Mouse (Mus musculus) neural tube, embryonic 10.5 days (tissue): ENCODE measurements at regions not wholly inside any gene's neighbourhood (a gene's known extent, or its start where the extent isn't known, plus 50 kb on each side); places are given as distances from the start of the nearest gene placed in this dataset.

Experiments
- DNase-seq: peaks from one replicate; pipeline ENCODE4 v3.0.0-alpha.2; 2017; ENCODE audit warnings: low spot score; ENCODE audit errors: extremely low spot score

DNA sequence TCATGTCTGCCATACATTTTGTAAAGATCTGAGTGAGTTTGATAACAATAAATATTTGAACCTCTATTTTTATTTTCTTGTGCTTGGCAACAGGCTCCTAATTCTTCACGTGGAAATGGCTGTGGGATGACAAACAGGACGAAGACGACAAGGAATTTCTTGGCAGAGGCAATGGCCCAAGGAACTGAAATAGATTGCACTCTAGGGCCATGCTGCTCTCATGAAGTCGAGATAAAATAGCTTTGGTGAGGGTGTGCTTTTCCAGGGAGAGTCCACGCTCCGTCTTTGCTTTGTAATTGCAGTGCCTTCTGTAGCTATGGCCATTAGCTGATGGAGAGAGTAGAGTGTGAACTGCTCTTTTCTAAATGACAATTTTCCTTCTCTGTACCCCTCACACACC, 50.9 kb upstream of the 1810046K07Rik start:
- DNase-seq = no peak

DNA sequence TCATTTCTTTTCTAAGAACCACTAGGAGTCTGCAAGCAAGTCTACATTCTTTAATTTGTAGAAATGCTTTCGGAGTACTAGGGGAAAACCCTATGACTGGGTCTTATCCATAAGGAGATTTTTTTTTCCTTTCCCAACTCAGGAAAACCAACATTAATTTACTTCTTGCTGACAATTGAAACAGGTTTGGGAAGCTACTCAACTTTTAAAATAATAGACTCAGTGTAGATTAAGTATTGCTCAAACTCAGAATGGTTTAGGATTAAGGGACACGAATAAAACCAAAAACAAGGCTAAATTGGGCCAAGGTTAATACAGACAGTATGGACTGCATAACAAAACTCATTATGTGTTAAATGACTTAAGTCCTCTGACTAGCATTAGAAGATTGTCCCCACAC, 65.2 kb upstream of the 1810046K07Rik start:
- no peak for DNase-seq

DNA sequence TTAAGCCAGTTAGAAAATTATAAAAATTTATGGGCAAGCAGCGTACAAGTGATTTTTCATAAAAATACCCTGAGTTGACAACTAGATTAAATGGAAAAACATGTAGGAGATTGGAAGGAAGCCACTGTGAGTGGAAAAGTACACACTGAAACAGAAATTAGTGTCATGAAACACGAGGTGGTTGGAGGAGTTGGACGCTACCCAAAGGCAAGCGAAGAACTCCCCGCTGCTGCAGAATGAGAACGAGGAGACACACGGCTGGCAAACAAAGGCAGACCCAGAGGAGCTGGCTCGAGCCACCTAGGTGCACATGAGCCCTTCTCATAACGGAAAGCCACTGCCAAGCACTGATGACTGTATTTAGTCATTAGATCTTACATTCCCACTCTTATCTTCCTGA, 65.7 kb upstream of the 1810046K07Rik start:
- DNase-seq = no peak

DNA sequence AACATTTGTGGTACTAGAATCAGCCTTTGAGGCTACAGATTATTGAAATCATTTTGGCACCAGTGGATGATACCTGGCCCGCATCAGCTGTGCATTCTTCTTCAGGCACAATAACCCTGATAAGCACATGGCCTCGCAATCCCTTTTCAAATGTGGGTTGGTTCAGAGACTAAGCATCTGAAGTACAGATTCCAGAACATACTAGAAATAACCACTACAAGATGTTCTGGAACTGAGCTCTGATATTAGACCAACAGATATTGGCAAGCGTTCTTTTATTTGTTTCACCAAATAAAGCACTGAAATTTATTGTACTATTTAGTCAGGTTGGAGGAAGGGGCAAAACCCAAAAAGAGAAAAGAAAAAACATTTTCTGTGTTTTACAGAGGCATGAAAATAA, 68.1 kb upstream of the 1810046K07Rik start:
- no peak for DNase-seq

DNA sequence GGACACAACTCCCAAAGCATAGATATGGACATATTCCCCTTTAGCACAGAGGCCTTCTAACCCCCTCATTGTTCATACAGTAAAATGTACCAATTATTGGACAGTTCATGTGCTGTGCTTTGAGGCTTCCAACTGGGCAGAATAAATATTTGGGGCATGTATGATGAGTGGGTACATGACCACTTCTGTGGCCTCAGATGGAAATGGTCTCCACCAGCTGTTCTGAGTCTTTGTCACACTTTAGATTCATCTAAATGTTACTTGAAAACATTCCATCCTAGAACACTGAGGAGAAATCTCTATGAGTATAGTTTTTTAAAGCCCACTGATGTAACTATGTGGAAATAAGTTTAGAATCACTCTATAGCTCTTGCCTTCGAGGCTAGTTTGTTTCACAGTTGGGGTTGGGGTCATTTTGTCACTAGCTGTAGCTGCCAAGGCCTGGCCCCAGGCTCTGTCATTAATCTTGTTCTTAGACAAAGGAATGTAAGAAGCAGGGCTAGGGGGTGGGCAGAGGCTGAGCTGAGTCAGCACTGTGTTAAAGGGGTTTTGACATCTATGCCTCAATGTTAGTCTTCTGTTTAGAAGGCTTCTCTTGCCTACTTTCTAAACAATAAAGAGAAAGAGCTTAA, 69.0 kb upstream of the 1810046K07Rik start:
- no peak for DNase-seq

DNA sequence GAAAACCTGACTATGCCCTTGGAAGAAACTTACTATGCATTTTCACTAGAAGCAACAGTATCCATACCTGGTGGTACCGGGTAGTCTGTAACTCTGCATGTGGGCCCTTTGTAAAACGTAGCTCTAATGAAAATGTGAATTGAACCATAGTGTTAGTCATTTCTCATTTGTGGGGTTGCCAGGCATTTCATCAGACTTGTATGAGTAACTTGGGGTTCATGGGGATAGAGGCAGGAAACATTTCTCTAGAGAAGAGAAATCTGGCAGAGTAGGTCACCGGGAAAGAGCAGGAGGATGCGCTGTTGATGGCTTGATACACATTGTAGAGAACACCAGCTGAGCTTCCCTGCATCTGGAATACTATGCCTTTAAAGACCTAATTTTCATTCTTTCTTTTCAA, 70.2 kb upstream of the 1810046K07Rik start:
- DNase-seq = no peak

DNA sequence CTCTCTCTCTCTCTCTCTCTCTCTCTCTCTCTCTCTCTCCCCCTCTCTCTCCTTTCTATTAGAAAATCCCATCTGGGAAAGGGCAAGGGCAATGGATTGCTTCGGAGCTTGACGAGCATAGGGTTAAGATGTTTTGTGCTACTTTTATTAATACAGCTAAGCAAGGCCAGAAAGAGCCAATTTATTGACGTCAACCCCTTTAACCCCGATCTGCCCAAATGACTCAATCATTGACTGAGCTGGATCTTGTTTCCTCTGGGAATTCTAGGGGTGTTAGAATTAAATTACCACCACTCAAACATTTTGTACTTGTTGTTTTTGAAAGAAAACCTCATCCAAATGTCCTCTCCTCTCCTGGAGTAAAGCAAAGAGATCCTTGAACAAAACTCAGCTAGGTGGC, 70.6 kb upstream of the 1810046K07Rik start:
- DNase-seq = no peak

DNA sequence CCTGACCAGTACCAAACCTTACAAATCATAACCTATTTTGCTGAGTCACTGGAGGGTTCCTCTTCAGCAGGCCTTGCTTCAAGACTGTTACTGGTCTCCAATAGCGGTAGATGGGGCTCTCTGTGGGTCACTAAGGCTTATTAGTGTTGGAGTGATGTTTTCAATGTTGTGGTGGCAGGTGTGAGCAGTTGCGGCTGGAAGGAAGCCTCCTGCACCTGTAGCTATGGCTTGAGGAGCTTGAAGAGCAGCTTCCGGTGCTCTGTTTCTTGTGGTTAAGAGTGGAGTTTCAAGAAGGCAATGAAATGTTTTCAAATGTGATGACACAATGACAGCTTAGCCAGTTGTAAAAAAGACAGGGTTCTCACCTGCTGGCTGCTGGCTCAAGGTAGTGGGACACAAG, 73.1 kb upstream of the 1810046K07Rik start:
- DNase-seq = no peak

DNA sequence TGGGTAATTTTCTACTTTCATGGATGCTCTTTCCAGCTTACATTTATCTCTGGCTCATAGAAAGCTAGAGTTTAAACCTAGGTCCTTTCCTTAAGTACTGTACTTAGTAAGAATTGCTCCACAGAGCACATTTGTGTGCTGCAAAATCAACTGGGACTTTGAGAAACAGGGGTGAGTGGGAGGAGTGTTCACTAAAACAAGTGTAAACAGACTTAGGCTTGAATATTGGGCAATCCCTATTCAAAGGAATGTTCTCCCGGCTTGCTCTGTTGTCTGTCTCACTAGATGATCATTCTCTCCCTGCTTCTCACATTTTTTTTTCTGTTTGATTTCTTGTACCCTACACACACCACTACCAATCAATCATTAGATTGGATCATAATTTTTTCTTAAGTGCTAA, 79.3 kb upstream of the 1810046K07Rik start:
- no peak for DNase-seq

DNA sequence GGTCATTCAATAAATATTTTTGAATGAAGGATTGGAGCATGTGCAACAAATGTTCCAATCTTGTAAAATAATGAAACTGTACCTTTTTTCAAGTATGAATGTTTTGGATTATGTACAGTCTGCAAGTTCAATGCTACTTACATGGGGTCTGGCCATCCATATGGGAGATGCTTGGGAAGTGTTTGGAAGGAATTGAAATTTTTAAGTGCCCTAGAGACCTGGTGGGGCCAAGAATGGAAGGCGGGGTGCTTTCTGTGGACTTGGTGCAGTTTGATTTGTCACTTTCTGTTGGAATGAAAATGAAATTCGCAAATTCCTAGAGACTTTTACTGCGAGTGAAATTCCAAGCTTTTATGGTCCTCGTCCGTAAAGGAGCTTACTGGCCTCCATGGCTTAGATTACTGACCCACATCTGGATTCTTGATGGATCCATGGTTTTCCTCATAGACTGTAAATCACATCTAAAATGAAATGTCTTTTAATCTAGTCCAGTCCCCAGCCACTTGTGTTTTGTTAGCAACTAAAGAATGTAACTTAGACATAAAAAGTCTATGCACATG, 90.3 kb upstream of the 1810046K07Rik start:
- DNase-seq = no peak

DNA sequence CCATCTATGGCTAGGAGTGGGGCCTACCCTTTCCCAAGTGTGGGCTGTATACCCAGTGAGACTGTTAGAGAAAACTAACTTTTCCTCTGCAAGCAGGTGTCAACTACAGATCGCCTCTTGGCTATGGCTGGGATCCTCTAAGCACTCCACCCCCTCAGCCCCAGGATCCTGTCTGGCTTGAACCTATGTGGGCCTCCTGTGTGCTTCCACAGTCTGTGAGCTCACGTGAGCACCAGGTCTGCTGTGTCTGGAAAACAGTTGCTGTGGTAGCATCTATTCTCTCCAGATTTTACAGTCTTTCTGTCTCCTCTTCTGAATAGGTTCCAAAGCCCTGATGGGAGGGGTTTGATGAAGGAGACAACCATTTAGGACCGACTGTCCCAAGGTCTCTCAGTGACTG, 93.8 kb upstream of the 1810046K07Rik start:
- no peak for DNase-seq

DNA sequence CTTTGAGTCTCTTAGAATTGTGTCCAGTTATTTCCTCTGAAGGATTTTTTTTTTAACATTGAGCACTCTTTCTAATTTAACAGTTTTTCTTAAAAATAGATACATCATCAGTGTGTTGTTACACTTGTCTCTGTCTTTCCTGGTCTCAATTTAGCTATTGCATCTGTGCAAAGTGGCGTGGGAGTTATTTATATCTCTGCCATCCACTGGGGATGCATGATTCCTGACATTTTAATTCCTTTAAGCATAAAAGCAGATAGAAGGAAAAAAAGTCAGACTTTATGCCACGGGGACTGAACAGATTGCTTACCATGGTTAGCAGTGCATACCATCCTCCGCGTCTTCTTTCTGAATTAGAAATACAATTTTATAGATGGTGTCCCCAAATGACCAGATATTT, 94.6 kb upstream of the 1810046K07Rik start:
- DNase-seq = no peak

DNA sequence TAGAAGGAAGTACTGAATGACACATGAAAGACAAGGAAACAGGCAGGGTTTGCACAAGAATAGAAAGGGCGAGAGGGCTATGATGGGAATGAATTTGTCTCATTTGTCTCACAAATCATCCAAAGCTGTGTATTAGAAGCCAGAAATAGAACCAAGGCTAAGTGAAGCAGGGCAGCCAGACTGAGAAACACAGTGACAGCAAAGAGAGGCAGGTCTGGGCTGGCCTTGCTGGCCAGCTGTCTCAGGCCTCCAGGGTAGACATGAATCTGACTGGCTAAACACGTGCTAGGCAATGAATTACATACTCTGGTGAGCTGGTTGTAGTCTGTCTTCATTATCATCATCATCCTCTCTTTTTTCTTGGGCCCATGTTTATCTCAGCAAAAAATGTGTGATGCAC, 101.7 kb upstream of the 1810046K07Rik start:
- DNase-seq = no peak

DNA sequence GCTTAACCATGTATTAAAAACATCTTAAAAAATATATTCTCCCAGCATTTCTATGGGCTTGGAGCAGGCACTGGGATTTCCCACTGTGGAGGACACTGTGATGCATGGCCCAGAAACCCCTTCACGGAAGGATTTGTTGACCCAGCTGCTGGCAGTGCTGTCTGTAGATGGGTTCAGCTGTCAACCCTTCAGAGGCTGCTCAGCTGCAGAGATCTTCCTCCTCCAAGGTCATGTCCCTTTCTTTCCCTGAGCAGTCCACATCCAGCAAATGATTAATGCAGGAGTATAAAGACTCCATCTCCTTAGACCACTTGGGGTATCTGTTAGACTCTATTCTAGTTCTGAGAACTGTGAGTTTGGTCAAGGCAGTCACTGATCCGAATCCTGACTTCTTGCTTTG, 108.4 kb upstream of the 1810046K07Rik start:
- DNase-seq = peak; percentile 22

DNA sequence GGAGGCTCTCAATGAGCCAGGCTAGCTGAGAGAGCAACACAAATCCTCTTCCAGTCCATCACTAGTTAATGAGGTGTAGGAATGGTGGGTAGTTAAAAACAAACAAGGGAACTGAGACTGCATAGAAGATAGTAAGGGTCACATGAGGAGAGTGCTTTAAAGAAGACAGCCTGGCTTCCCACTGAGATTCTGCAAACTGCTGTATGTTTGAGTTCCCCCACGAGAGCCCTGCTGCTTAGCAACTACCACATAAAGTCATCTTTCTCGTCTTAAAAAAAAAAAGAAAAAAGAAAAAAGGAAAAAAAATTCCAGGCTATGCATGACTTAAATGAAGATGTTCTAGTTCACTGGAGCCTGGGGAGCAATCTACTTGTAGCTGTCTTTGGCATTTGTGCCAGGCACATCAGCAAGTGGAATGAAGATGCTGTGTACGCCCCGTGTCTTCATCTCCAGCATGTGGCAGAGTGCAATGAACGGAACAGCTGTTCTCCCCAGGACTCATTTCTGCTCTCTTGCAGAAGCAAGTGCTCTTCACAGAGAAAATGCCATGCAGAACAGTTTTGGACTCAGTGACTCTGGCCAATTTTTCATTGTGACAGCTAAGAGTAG, 113.2 kb upstream of the 1810046K07Rik start:
- DNase-seq = peak; percentile 21

DNA sequence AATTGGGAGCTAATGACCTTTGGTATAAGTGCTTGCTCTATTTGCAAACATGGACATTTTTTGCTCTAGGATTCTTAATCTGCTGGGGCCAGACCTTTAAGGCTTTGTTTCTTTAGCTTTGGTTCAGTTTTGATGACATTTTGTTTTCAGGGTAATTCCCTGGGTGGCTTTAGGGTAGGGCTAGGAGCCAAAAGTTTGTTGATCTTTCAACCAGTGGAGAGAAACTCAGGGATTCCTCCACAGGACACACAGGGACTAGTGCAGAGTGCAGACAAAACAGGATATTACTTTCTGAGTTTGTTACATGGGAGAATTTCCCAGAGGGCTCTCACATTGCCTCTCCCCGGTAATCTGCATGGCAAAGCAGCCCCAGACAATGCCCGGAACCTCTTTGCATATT, 127.0 kb upstream of the 1810046K07Rik start:
- DNase-seq = no peak

DNA sequence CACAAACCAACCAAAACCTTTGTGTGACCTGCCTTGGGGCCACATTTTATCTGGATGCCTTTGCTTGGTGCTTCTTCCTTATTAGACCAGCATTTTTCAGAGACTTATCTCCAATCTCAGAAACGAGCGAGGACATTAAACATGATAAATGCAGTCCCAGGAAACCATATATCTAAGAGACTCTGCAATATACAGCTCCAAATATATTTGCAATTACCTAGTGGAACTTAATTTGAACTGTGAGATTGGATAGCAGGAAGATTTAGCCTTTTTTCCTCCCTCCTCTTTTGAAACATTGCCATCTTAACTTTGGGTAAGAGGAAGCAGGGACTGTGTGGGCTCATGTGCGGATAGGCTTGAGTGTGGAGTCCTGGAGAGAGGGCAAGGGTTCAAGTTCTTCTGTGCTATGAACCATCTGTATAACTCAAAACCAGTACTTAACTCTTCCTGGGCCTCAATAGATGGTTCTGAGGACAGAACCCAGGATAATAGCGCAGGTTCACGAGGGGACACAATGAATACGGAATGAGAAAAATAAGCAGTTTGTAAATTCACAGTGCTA, 133.8 kb upstream of the 1810046K07Rik start:
- no peak for DNase-seq

DNA sequence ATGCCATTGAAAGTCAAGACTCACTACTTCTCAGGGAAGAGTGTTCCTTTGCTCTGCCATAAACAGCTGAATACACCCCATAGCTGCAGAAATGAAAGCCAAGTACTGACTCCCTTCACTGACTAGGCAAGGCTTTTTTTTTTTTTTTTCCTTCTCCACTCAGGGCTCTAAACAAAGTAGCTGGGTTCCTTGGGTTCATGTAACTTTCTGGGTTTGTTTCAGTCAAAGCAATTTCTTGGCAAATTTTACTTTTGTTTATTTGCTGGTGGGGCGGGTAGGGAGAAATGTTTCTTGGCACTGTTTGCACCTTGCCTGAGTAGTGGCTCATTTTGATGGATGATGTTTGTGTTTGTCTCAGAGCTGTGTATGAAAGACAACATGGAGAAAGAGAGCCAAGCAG, 141.3 kb upstream of the 1810046K07Rik start:
- no peak for DNase-seq

DNA sequence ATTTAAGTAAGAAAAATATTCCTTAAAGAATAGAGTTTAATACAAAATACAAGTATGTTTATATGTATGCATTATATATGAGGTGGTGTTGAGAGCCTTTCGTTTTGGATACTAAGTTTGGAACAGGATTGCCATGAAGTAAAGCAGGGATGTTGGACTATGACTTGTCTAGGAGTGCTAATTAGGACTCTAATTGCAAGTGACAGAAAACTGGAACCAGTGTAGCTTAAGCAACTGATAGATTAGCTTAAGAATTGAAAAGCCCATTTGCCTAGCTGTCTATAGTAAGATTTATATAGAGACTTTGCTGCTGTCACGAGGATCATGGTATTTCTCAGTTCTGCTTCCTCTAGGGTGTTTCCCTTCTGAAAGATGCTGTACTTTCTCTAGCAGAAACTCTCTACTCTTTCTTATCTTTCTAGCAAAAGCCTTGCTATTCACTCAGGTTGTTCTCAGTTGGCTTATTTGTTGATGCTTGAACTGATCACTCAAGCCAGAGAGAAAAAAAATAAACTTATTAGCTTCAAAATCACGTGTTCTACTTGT, 147.9 kb upstream of the 1810046K07Rik start:
- no peak for DNase-seq

DNA sequence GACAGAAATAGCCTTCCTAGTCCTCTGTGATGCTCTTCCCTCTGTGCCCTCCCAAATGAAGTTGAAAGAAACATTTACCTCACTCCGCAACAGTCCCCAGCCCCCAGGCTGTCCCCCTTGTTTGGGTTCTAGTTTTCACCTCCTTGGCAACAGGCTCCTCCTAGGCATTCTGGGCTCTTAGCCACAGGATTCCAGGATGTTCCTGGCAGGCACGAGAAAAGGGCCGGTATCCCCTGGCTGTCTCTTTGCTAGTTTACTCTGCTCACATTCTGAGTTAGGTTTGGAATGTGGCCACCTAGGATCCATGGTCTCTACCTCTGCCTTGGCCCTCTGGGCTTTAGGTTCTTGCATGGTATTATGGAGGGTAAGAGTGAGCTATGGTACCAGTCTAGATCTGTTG, 159.1 kb upstream of the 1810046K07Rik start:
- DNase-seq = no peak

DNA sequence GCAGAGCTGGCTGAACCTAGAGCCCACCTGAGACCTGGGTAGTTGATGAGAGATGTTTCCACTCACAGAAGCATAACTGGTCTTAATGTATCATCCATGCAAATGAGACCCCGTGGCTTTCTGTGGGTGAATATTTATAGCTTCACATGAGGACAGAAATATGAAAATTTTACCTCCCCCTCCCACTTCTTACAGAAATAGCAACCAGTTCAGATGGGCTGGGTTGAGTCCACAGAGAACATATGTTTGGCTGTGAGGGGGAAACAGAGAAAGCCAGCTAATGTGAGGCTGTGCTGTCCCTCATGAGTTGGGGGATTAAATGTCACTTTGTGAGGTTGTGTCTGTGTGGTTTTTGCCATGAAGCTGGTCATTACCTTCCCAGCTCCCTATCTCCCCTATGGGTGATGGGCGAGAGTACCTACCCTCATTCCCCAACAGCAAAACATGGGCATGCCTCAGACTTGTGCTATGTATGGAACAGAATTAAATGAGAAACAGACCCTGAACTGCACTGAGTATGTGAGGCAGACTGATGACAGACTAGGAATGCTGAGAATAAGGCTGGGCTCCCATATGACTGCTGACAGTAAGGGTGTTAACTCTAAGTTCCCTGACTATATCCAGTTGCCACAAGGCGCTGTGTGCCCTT, 178.7 kb upstream of the 1810046K07Rik start:
- no peak for DNase-seq

DNA sequence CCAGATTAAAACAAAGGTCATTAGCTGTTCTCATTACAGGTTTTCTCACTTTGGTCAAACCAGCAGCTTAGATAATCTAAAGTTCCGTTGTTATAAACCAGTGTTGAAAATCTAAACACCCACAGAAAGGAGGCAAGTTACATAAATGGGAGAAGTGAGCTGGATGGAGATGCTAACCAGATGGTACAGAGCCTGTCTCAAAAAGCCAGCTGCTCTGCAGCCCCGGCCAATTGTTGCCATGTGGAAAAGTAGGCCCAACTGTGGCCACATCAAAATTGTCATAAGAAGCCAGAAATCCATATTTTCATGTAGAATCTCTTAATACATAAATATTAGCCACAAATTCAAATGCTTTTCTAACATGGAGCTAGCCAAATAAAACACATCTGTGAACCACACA, 188.9 kb upstream of the 1810046K07Rik start:
- no peak for DNase-seq
